Mouse (Mus musculus) liver, postnatal 0 days (tissue): Measurements from ENCODE around the gene Ppp2r5d.

Source experiments
- CTCF ChIP-seq: sonication (generic); IDR thresholded peaks from 2 replicates; pipeline ENCODE4 v1.5.1; 2016; ENCODE audit warnings: antibody characterized with exemption, low read depth
- EP300 ChIP-seq: IDR thresholded peaks from 2 replicates; pipeline ENCODE4 v1.6.1; 2016; ENCODE audit warnings: antibody characterized with exemption, low read depth, mild to moderate bottlenecking

GRCm38 (mm10) chr17:46642060-46642459 is 62.9 kb downstream of the Ppp2r5d start:
- TF ChIP-seq EP300 (no peak), CTCF (no peak)
